Mouse (Mus musculus): ENCODE data around the gene Dhx35.

DNA sequence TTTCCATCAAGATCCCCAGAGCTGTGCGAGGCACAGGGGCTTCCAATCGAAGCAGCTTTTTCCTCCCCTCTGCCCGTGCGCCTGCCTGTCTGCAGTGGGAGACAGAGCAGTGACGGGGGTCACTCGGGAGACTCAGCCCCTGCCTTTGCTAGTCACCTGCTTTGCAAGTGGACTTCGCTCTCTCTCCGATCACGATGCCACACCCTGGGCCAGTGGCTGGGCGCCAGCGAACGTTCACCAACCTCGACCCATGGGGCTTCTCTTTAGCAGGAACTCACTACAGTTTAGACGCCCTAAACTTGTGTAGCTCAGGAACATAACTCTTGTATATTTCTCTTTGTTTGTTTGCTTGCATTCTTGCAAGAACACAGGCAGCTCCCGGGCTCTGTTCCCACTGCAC is 63.0 kb downstream of the Dhx35 start:
- TF ChIP-seq POLR2A (IDR thresholded peaks at IDR 0.05; ENCODE audit: low read depth, low read length) (no peak), CTCF (conservative IDR thresholded peaks at IDR 0.05; ENCODE audit: insufficient read depth, insufficient read length, low read depth, low read length) (no peak)
